Mouse (Mus musculus) heart, adult 18-20 months (tissue): ENCODE data around the gene Uts2b. TPM values are rescaled to one million over a fixed set of nuclear protein-coding genes. Genes with fewer than 3 reads are reported as not detected.
"Not testable (repeated sequence)": the region's sequence is repeated elsewhere in the genome, so short reads cannot be mapped to it uniquely, and the experiment has no call there.

Experiments
- DNase-seq, 2 experiments: peaks; one replicate each; pipeline ENCODE4 v3.0.0; 2021 to 2022; ENCODE audit warnings: mixed read lengths in 1 of 2
- total RNA-seq, 2 experiments: library from RNA; stranded (reverse); gene quantifications; 2 replicates each; pipeline ENCODE4 v1.2.3; 2021

Uts2b gene
- total RNA-seq, 2 experiments from 2014 or later, result 0.46 to 0.55 TPM

- no peak for DNase-seq
Observed at GRCm38 (mm10) chr16:27375318-27375717, 5.3 kb upstream of the Uts2b start.

- peak in 1 of 2 experiments; percentile 34 for DNase-seq
Observed at GRCm38 (mm10) chr16:27374139-27374538, 4.1 kb upstream of the Uts2b start.

- no peak for DNase-seq
Observed at GRCm38 (mm10) chr16:27370700-27371099, 661 bp upstream of the Uts2b start.

GRCm38 (mm10) chr16:27360059-27360458 lies 10.0 kb downstream of the Uts2b start:
- no peak for DNase-seq

GRCm38 (mm10) chr16:27354464-27354863 lies 15.6 kb downstream of the Uts2b start:
- DNase-seq, result peak; percentile 6 to 12

- no peak for DNase-seq
Observed at GRCm38 (mm10) chr16:27349878-27350532, 20.0 kb downstream of the Uts2b start.

- no peak for DNase-seq
Observed at GRCm38 (mm10) chr16:27349235-27349634, 20.8 kb downstream of the Uts2b start.

- no peak for DNase-seq
Observed at GRCm38 (mm10) chr16:27348359-27348758, 21.7 kb downstream of the Uts2b start.

- no peak for DNase-seq
Observed at GRCm38 (mm10) chr16:27347521-27347920, 22.5 kb downstream of the Uts2b start.

GRCm38 (mm10) chr16:27326463-27326862 lies 43.6 kb downstream of the Uts2b start:
- DNase-seq, result no peak

- no peak for DNase-seq
Observed at GRCm38 (mm10) chr16:27322047-27322446, 48.0 kb downstream of the Uts2b start.

GRCm38 (mm10) chr16:27319099-27319498 lies 50.9 kb downstream of the Uts2b start:
- no peak for DNase-seq

- DNase-seq, result not testable (repeated sequence)
Observed at GRCm38 (mm10) chr16:27307189-27307588, 62.9 kb downstream of the Uts2b start, which contains the start of gene Ostn. Gene Ostn (plus strand): TSS chr16:27307489.

Other genes with a start within 250 kb of the Uts2b start
- not detected for gene Ostn, start 62.8 kb downstream of the Uts2b start, total RNA-seq
- 10 to 100 TPM; 36.9 to 47.4 TPM for gene Ccdc50, start 18.6 kb upstream of the Uts2b start, total RNA-seq